Mouse (Mus musculus) heart, embryonic 14.5 days (tissue): Measurements from ENCODE around the gene Fgfr1op2. TPM values are rescaled to one million over a fixed set of nuclear protein-coding genes. Genes with fewer than 3 reads are reported as not detected.

Experiments
- ATAC-seq: fragments of 200-750 bp; cut with Nextera tagmentation; 2 replicates; pipeline ENCODE4 v1.8.0; 2017; ENCODE audit warnings: low read depth, moderate TSS enrichment; ENCODE audit not compliant: insufficient number of reproducible peaks, insufficient read depth, low FRiP score
- H3K27ac ChIP-seq, 2 experiments: fragments of 200-500 bp in 1 of 2; fragments of 300-500 bp in 1 of 2; sonication (generic) in 1 of 2; replicated peaks in 1 of 2; 2 replicates each; pipeline ENCODE4 v1.5.1; 2012 to 2014; ENCODE audit warnings: low read depth in 2 of 2, low read length in 2 of 2, control low read depth in 1 of 2, mild to moderate bottlenecking in 1 of 2, mixed read lengths in 1 of 2; ENCODE audit not compliant: control insufficient read depth in 1 of 2, insufficient read depth in 1 of 2
- H3K27me3 ChIP-seq: fragments of 300-500 bp; sonication (generic); 2 replicates; pipeline ENCODE4 v1.6.1; 2014; ENCODE audit warnings: mild to moderate bottlenecking, low read length, control low read depth; ENCODE audit not compliant: control insufficient read depth, insufficient read depth
- H3K36me3 ChIP-seq: fragments of 300-500 bp; sonication (generic); 2 replicates; pipeline ENCODE4 v1.6.1; 2014; ENCODE audit warnings: mild to moderate bottlenecking, control low read depth, low read length, mixed read lengths; ENCODE audit not compliant: control insufficient read depth, insufficient read depth
- H3K4me1 ChIP-seq, 2 experiments: fragments of 200-500 bp in 1 of 2; fragments of 300-500 bp in 1 of 2; sonication (generic) in 1 of 2; 2 replicates each; pipeline ENCODE4 v1.6.1; 2012 to 2014; ENCODE audit warnings: low read length in 2 of 2, control low read depth in 1 of 2, mixed read lengths in 1 of 2; ENCODE audit not compliant: control insufficient read depth in 2 of 2, insufficient read depth in 2 of 2
- H3K4me2 ChIP-seq: fragments of 300-500 bp; sonication (generic); 2 replicates; pipeline ENCODE4 v1.6.1; 2014; ENCODE audit warnings: mild to moderate bottlenecking, low read length
- H3K4me3 ChIP-seq, 2 experiments: fragments of 200-500 bp in 1 of 2; fragments of 300-500 bp in 1 of 2; sonication (generic) in 1 of 2; 2 replicates each; pipeline ENCODE4 v1.5.1; 2012 to 2014; ENCODE audit warnings: low read length in 2 of 2, mild to moderate bottlenecking in 2 of 2, control low read depth in 1 of 2, low read depth in 1 of 2, moderate library complexity in 1 of 2; ENCODE audit not compliant: control insufficient read depth in 1 of 2, insufficient read depth in 1 of 2
- H3K9ac ChIP-seq: fragments of 300-500 bp; sonication (generic); 2 replicates; pipeline ENCODE4 v1.6.1; 2014; ENCODE audit warnings: mild to moderate bottlenecking, low read length
- H3K9me3 ChIP-seq: fragments of 300-500 bp; sonication (generic); 2 replicates; pipeline ENCODE4 v1.6.1; 2016; ENCODE audit warnings: low read length, control low read depth; ENCODE audit not compliant: control insufficient read depth
- WGBS: fragments of 180-500 bp; shearing (Covaris S2); extraction: QIAGEN DNeasy Blood & Tissue Kit; methylation state at CpG from one replicate; pipeline ENCODE4 v1.1.7; 2014; 5-methylcytosine and 5-hydroxymethylcytosine counted together
- polyA plus RNA-seq: library from polyadenylated mRNA; unstranded; fragments of >200 nt; fragmentation: Nextera tagmentation; extraction: Ambion mirVana; gene quantifications from 2 replicates; pipeline ENCODE4 v1.2.1, GENCODE M21; 2014

The Fgfr1op2 gene
- polyA plus RNA-seq, 1 experiment from 2014 or later = 95.3 TPM

DNA sequence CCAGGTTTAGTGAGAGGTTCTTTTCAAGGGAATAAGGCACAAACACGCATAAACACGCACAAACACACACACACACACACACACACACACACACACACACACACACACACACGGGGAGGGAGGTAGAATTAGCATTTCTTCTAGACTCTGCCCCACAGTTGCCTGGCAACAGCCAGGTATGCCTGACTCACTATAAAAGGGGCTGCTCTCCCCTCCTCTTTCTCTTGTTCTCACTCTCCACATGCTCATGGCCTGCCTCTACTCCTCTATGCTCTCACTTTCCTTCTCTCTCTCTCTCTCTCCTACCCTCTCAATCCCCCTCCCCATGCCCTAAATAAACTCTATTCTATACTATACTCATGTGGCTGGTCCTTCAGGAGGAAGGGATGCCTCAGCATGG, 51.1 kb downstream of the Fgfr1op2 start:
- ATAC-seq = no peak
- Histone ChIP-seq H3K4me3 (no peak overlapping the region), H3K36me3 (peaks cover 20% of the 10 kb centered on the region), H3K9ac (no peak overlapping the region), H3K27ac (no peak overlapping the region), H3K4me2 (no peak overlapping the region), H3K9me3 (no peaks in the 10 kb centered on the region), H3K27me3 (no peaks in the 10 kb centered on the region), H3K4me1 (peaks cover 13 to 15% of the 10 kb centered on the region in 2 experiments; a peak in 3 of 4 replicates)
- WGBS = 92% methylated on average over 3 of the region's 3 CpGs

DNA sequence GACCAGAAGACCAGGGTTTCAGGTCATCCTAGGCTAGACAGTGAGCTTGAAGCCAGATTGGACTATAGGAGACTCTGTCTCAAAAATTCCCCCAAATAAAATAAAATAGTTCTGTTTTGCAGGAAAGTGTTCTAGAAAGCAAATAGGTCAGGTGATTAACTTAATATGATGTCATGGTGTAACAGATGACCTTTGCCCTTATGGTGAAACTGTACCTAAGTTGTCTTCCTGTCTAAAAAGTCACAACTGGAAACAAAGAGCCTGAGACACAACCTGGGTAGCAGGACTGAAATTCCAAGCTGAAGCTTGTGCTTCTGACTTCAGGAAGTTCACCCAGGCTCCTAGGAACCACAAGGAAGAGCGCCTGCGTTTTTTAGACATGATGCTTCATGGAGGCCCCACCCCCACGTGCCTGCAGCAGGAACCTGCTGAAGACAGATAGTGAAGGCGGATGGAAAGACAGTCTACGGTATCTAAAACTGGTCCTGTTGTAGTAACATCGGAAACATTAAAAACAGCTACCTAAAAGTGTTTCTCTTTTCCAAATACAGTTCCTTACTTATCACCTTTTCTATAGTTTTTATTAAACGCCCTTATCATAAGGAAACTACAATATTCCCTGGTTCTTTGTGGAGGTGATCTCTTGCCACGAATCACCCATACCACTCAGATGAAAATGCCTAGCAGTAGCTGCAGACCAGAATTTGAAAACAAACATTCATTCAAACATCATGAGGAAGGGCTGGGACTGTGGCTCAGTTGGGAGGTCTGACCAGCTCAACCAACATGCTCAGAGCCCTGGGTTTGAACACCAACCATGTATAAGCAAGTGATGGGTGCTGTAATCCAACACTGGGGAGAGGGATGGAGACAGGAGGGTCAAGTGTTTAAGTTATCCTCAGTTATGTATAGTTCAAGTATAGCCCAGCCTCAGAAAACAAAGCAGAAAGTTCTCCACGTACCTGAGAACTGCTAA, 53.1 kb downstream of the Fgfr1op2 start:
- Histone ChIP-seq H3K4me1 (peaks cover 15 to 17% of the 10 kb centered on the region in 2 experiments; a peak in 3 of 4 replicates), H3K27me3 (no peaks in the 10 kb centered on the region), H3K27ac (no peak overlapping the region), H3K4me3 (no peak overlapping the region), H3K9me3 (no peaks in the 10 kb centered on the region), H3K9ac (no peak overlapping the region), H3K36me3 (peaks cover 3% of the 10 kb centered on the region; the same call in 1 of the 2 replicates), H3K4me2 (no peak overlapping the region)
- 53% methylated on average over 9 of the region's 9 CpGs for WGBS
- ATAC-seq = no peak

DNA sequence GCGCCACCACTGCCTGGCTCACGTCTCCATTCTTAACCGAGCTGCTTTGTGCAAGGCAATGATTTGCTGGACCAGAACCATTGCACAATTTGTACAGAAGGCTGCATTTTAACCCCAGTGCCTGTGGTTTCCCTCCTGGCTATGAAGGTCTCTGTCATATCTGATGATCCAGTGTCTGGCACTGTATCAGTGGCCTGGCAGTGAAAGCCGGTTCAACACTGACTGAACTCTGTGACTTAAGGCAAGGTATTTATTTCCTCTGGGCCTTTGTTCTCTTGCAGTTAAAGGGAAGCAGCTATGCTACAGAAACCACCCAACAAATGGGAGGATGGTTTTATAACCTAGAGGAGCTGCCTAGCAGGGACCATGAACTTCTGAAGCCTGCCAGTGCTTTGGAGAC, 54.0 kb downstream of the Fgfr1op2 start:
- no peak overlapping the region for H3K4me3 ChIP-seq
- H3K27me3 ChIP-seq = no peaks in the 10 kb centered on the region
- no peak overlapping the region for H3K4me2 ChIP-seq
- no peaks in the 10 kb centered on the region for H3K9me3 ChIP-seq
- H3K36me3 ChIP-seq = no peaks in the 10 kb centered on the region
- 76% methylated on average over 4 of the region's 4 CpGs for WGBS
- peaks cover 15 to 17% of the 10 kb centered on the region in 2 experiments; a peak in 3 of 4 replicates for H3K4me1 ChIP-seq
- no peak overlapping the region for H3K9ac ChIP-seq
- no peak overlapping the region for H3K27ac ChIP-seq
- ATAC-seq = no peak

DNA sequence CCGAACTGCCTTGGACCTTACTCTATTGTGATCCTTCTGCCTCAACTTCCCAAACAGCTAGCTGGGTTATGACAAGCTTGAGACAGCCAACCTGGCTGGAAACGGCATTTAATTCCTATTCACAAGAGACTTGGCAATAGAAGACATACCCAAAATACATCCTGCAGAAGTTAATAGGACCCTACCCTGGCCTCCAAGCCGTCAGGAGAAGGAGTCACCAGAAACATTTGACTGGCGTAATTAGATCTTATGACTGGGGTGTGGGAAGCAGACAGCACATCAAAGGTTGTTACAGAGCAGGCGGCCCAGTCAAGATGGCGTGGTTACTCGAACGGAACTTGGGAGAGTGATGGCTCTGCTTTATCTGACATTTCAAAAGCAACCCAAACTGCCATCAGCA, 54.8 kb downstream of the Fgfr1op2 start:
- 61% methylated on average over 8 of the region's 8 CpGs for WGBS
- Histone ChIP-seq H3K27ac (no peak overlapping the region), H3K9ac (no peak overlapping the region), H3K9me3 (no peaks in the 10 kb centered on the region), H3K4me1 (peaks cover 15 to 17% of the 10 kb centered on the region in 2 experiments; a peak in 3 of 4 replicates), H3K4me2 (peak overlapping the region; percentile 30; the same call in 1 of the 2 replicates), H3K4me3 (no peak overlapping the region), H3K36me3 (no peaks in the 10 kb centered on the region), H3K27me3 (no peaks in the 10 kb centered on the region)
- ATAC-seq = no peak

DNA sequence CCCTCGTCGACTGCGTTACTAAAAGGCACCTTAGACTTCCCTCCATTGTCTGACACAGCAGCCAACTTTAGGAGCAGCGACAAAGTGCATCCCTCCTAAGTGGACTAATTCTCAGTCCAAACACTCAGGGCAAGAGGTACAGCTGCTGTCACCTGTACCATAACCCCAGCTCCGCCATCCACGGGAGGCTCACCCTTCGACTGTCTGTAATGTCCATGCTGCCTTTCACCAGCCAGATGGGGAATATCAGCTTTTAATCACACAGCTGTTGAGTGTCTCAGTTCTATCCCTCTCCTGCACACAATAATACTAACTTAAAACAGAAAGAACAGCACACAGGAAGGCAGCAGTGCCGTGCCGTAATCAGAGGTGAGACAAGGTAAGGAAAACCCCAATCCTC, 55.4 kb downstream of the Fgfr1op2 start:
- 66% methylated on average over 9 of the region's 9 CpGs for WGBS
- Histone ChIP-seq H3K9ac (no peak overlapping the region), H3K27ac (no peak overlapping the region), H3K4me3 (no peak overlapping the region), H3K9me3 (no peaks in the 10 kb centered on the region), H3K36me3 (no peaks in the 10 kb centered on the region), H3K4me1 (peaks cover 15 to 17% of the 10 kb centered on the region in 2 experiments; a peak in 3 of 4 replicates), H3K4me2 (peak overlapping the region; percentile 30), H3K27me3 (no peaks in the 10 kb centered on the region)
- ATAC-seq = no peak

DNA sequence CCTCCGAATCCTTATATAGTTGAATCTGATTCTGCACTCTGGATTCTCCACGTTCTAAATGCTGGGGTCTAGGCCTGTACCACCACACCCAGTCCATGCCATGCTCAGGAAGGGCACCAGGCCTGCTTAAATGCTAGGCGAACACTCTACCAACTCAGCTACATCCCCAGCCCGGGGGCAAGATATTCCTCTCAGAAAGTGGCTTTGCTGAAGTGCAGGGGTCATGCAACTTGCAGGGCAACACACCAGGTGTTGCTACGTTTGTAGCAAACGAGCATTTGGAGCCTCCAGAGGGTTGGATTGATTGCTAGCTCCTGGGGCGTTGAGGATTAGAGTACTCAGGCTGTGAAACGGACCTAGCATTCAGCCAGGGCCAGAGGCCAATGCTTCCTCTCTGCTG, 56.1 kb downstream of the Fgfr1op2 start:
- 48% methylated on average over 8 of the region's 8 CpGs for whole genome bisulfite sequencing
- H3K27me3 ChIP-seq = no peaks in the 10 kb centered on the region
- no peaks in the 10 kb centered on the region for H3K9me3 ChIP-seq
- H3K4me1 ChIP-seq = peaks cover 15 to 17% of the 10 kb centered on the region in 2 experiments; a peak in 3 of 4 replicates
- H3K4me3 ChIP-seq = peak overlapping the region; percentile 27 to 83
- no peaks in the 10 kb centered on the region for H3K36me3 ChIP-seq
- H3K4me2 ChIP-seq = peak overlapping the region; percentile 75
- H3K27ac ChIP-seq = 0 out of 4 replicates have a peak overlapping the region, but pooled peaks of 1 of the 2 experiments have one; percentile 14
- H3K9ac ChIP-seq = peak overlapping the region; percentile 94
- ATAC-seq = no peak

DNA sequence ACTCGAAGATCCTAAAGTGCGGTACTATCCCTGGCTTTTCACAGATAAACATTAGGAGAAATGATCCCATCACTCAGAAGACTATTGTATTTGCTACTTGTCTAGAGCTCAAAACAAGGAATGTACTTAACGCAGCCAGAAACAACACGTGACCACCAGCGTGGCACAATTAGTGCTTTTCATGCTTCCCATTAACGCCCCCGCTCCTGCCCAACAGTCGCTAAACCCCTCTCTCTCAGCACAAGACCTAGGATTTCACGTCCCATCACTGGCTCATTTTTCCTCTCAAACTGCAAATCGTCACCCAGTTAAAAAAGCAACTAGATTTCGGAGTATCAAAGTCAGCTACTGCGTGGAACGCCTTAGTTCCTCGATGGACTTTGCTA, 56.6 kb downstream of the Fgfr1op2 start:
- H3K9me3 ChIP-seq = no peaks in the 10 kb centered on the region
- WGBS = 12% methylated on average over 14 of the region's 14 CpGs

More for the DNA sequence above, 56.6 kb downstream of the Fgfr1op2 start:
- H3K27me3 ChIP-seq = no peaks in the 10 kb centered on the region
- no peaks in the 10 kb centered on the region for H3K36me3 ChIP-seq
- no peak for ATAC-seq
- peak overlapping the region; percentile 53 to 83 for H3K4me3 ChIP-seq
- peak overlapping the region; percentile 94 for H3K9ac ChIP-seq
- H3K27ac ChIP-seq = peak overlapping the region; percentile 47 to 90
- H3K4me2 ChIP-seq = peak overlapping the region; percentile 75
- H3K4me1 ChIP-seq = peaks cover 15 to 17% of the 10 kb centered on the region in 2 experiments; a peak in 3 of 4 replicates
